Mouse (Mus musculus) liver, embryonic 14.5 days (tissue): ENCODE measurements around the gene Arrdc2.

Experiments
- CTCF ChIP-seq: IDR thresholded peaks from 2 replicates; pipeline ENCODE4 v1.5.1; 2016; ENCODE audit warnings: antibody characterized with exemption, low read depth, control low read depth
- EP300 ChIP-seq: IDR thresholded peaks from 2 replicates; pipeline ENCODE4 v1.6.1; 2016; ENCODE audit warnings: antibody characterized with exemption, low read depth

DNA sequence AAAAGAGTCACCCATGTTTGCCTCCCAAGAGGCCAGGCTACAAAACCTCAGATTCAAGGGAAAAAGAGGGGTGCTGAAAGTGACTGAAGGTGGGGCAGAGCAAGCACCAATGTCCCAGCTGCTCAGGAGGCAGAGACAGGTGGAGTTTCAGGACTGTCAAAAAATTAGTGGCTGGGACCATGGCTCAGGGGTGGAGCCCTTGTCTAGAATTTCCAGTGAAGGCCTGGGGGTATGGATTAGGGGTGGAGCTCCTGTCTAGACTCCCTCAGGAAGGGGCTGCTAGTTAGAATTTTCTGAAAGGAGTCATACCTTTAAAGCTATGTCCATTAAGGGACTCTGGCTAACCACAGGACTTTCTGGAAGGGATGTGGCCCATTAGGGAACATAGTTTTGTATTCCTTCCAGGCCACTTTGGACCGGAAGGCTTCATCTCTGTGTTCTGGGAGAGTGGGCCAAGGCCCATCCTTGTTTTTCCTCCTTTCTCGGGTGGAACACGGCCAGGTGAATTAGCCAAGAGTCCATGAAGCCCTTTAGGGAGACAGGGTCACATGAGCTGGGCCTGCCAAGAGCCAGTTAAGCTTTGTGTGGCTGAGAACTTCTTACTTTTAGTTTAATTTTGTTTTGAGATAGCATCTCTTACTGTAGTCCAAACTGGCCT is 9.9 kb upstream of the Arrdc2 start:
- TF ChIP-seq CTCF (no peak), EP300 (no peak)
